Mouse (Mus musculus) forebrain, embryonic 16.5 days (tissue): ENCODE measurements around the gene Bach2. TPM values are rescaled to one million over a fixed set of nuclear protein-coding genes. Genes with fewer than 3 reads are reported as not detected.

Experiments used
- ATAC-seq: fragments of 200-750 bp; cut with Nextera tagmentation; 2 replicates; pipeline ENCODE4 v1.8.0; 2017; ENCODE audit warnings: mild to moderate bottlenecking, moderate library complexity
- H3K27ac ChIP-seq: fragments of 300-500 bp; sonication (generic); 2 replicates; pipeline ENCODE4 v1.5.1; 2014; ENCODE audit warnings: low read length, control low read depth
- H3K27me3 ChIP-seq: fragments of 300-500 bp; sonication (generic); replicated peaks from 2 replicates; pipeline ENCODE4 v1.6.1; 2014; ENCODE audit warnings: low read length; ENCODE audit not compliant: control insufficient read depth, insufficient read depth
- H3K36me3 ChIP-seq: fragments of 300-500 bp; sonication (generic); 2 replicates; pipeline ENCODE4 v1.6.1; 2014; ENCODE audit not compliant: control insufficient read depth, insufficient read depth
- H3K4me1 ChIP-seq: fragments of 300-500 bp; sonication (generic); replicated peaks from 2 replicates; pipeline ENCODE4 v1.6.1; 2014; ENCODE audit warnings: low read length; ENCODE audit not compliant: control insufficient read depth, insufficient read depth
- H3K4me2 ChIP-seq: fragments of 300-500 bp; sonication (generic); 2 replicates; pipeline ENCODE4 v1.6.1; 2014; ENCODE audit warnings: mild to moderate bottlenecking, low read length, control low read depth
- H3K4me3 ChIP-seq: fragments of 300-500 bp; sonication (generic); replicated peaks from 2 replicates; pipeline ENCODE4 v1.5.1; 2014; ENCODE audit warnings: mild to moderate bottlenecking, low read length, control low read depth
- H3K9ac ChIP-seq: fragments of 300-500 bp; sonication (generic); replicated peaks from 2 replicates; pipeline ENCODE4 v1.6.1; 2014; ENCODE audit warnings: low read depth, low read length, control low read depth
- H3K9me3 ChIP-seq: fragments of 300-500 bp; sonication (generic); 2 replicates; pipeline ENCODE4 v1.6.1; 2016; ENCODE audit warnings: low read length; ENCODE audit not compliant: control insufficient read depth
- WGBS: fragments of 180-500 bp; shearing (Covaris S2); extraction: QIAGEN DNeasy Blood & Tissue Kit; methylation state at CpG from one replicate; pipeline ENCODE4 v1.1.7; 2014; 5-methylcytosine and 5-hydroxymethylcytosine counted together
- polyA plus RNA-seq: library from polyadenylated mRNA; unstranded; fragments of >200 nt; fragmentation: Nextera tagmentation; extraction: Ambion mirVana; gene quantifications from 2 replicates; pipeline ENCODE4 v1.2.1, GENCODE M21; 2015

Bach2 gene
- polyA plus RNA-seq, 1 experiment from 2014 or later: 33.3 TPM

DNA sequence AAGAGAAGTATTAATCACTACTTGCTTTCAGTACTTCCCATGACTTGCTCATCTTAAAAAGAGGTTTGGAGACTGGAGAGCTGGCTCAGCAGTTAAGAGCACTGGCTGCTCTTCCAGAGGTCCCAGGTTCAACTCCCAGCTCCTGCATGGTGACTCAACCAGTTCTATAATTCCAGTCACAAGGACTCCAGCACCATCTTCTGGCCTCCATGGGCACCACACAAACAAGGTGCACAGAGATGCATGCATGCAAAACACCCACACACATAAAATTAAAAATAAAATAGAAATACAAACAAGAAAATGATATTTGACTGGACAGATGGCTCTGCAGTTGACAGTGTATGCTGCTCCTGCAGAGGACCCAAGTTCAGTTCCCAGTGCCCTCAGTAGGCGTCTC is 336.0 kb downstream of the Bach2 start:
- H3K27me3 ChIP-seq: no peaks in the 10 kb centered on the region
- no peak overlapping the region for H3K9ac ChIP-seq
- 88% methylated on average over 1 of the region's 1 CpGs for WGBS
- H3K4me3 ChIP-seq: no peak overlapping the region
- ATAC-seq: no peak
- no peak overlapping the region for H3K27ac ChIP-seq
- peaks cover 16% of the 10 kb centered on the region for H3K4me1 ChIP-seq
- no peaks in the 10 kb centered on the region for H3K36me3 ChIP-seq
- no peaks in the 10 kb centered on the region for H3K9me3 ChIP-seq
- no peak overlapping the region for H3K4me2 ChIP-seq

DNA sequence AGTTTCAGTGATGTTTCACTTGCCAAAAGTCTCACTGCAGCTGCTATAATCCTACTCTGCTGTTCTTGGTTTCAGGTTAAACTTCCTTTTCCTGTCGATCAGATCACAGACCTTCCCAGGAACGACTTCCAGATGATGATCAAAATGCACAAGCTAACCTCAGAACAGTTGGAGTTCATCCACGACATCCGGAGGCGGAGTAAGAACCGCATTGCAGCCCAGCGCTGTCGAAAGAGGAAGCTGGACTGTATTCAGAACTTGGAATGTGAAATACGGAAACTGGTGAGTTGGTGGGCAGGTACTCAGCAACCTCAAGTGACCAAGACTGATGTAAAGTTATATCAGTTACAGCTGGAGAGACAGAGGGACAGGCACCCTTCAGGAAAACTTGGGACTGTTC is 336.6 kb downstream of the Bach2 start:
- Histone ChIP-seq H3K4me3 (no peak overlapping the region), H3K4me1 (peaks cover 10% of the 10 kb centered on the region), H3K9ac (no peak overlapping the region), H3K4me2 (no peak overlapping the region), H3K36me3 (0 out of 2 replicates have a peak, but pooled peaks cover 2% of the 10 kb centered on the region), H3K27me3 (no peaks in the 10 kb centered on the region), H3K9me3 (no peaks in the 10 kb centered on the region), H3K27ac (no peak overlapping the region)
- no peak for ATAC-seq
- 86% methylated on average over 9 of the region's 9 CpGs for WGBS

DNA sequence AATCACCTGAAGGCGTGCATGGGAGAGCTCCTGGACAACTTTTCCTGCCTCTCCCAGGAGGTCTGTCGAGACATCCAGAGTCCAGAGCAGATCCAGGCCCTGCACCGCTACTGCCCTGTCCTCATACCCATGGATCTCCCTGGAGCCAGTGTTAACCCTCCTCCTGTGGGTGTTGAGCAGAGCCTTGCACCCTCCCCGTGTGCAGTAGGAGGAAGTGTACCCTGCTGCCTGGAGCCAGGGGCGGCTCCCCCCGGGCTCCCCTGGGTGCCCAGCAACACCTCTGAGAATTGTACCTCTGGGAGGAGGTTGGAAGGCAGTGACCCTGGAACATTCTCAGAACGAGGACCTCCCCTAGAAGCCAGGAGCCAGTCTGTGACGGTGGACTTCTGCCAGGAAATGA is 341.2 kb downstream of the Bach2 start:
- H3K4me1 ChIP-seq: peaks cover 3% of the 10 kb centered on the region; the same call in 1 of the 2 replicates
- 87% methylated on average over 8 of the region's 8 CpGs for WGBS
- no peaks in the 10 kb centered on the region for H3K27me3 ChIP-seq
- no peak overlapping the region for H3K4me2 ChIP-seq
- no peak overlapping the region for H3K9ac ChIP-seq
- no peak overlapping the region for H3K27ac ChIP-seq
- 0 out of 2 replicates have a peak, but pooled peaks cover 2% of the 10 kb centered on the region for H3K36me3 ChIP-seq
- no peak for ATAC-seq
- no peaks in the 10 kb centered on the region for H3K9me3 ChIP-seq
- H3K4me3 ChIP-seq: no peak overlapping the region

DNA sequence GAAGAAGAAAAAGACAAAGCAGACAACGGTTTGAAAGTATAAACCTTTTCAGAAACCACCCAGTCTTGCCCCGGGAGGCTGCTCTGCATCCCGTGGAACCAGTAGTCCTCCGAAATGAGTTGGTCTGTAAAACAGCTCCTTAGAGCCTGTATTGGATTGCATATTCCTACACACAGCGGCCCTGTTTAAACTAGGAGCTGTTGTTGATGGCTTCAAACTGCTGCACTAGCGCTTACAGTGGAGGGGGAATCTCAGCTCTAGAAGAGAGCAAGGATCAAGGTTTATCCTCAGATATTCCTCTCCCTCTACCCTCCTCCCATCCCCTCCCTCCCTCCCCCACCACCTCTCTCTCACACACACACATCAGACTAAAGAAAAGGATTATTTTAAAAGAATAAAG is 345.6 kb downstream of the Bach2 start:
- no peak for ATAC-seq
- Histone ChIP-seq H3K9me3 (no peaks in the 10 kb centered on the region), H3K9ac (no peak overlapping the region), H3K4me2 (no peak overlapping the region), H3K36me3 (0 out of 2 replicates have a peak, but pooled peaks cover 2% of the 10 kb centered on the region), H3K4me3 (no peak overlapping the region), H3K27me3 (no peaks in the 10 kb centered on the region), H3K4me1 (peaks cover 3% of the 10 kb centered on the region; the same call in 1 of the 2 replicates), H3K27ac (no peak overlapping the region)
- whole genome bisulfite sequencing: 58% methylated on average over 6 of the region's 6 CpGs

GRCm38 (mm10) chr4:32586596-32586995 is 348.0 kb downstream of the Bach2 start:
- no peak for ATAC-seq
- 12% methylated on average over 9 of the region's 9 CpGs for WGBS
- no peak overlapping the region for H3K9ac ChIP-seq
- no peaks in the 10 kb centered on the region for H3K4me1 ChIP-seq
- H3K4me2 ChIP-seq: no peak overlapping the region
- no peak overlapping the region for H3K4me3 ChIP-seq
- no peaks in the 10 kb centered on the region for H3K36me3 ChIP-seq
- no peaks in the 10 kb centered on the region for H3K9me3 ChIP-seq
- no peaks in the 10 kb centered on the region for H3K27me3 ChIP-seq
- no peak overlapping the region for H3K27ac ChIP-seq

GRCm38 (mm10) chr4:32587543-32587942 is 348.9 kb downstream of the Bach2 start:
- 90% methylated on average over 5 of the region's 5 CpGs for WGBS
- Histone ChIP-seq H3K4me1 (no peaks in the 10 kb centered on the region), H3K27me3 (no peaks in the 10 kb centered on the region), H3K4me2 (no peak overlapping the region), H3K9ac (no peak overlapping the region), H3K9me3 (no peaks in the 10 kb centered on the region), H3K27ac (no peak overlapping the region), H3K36me3 (no peaks in the 10 kb centered on the region), H3K4me3 (no peak overlapping the region)
- ATAC-seq: no peak

DNA sequence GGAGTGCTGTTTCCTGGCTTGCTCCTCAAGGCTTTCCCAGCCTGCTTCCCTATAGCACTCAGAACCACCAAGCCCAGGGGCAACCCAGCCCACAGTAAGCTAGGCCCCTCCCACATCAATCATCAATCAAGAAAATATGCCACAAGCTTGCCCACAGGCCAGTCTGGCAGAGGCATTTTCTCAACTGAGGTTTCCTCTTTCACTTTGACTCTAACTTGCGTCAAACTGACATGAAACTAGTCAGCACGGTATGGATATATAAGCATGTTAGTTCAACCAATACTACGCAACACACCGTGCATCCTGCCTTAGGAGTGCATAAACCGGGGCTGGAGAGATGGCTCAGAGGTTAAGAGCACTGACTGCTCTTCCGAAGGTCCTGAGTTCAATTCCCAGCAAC is 349.6 kb downstream of the Bach2 start:
- Histone ChIP-seq H3K36me3 (no peaks in the 10 kb centered on the region), H3K27ac (no peak overlapping the region), H3K4me1 (no peaks in the 10 kb centered on the region), H3K9me3 (no peaks in the 10 kb centered on the region), H3K4me2 (no peak overlapping the region), H3K4me3 (no peak overlapping the region), H3K9ac (no peak overlapping the region), H3K27me3 (no peaks in the 10 kb centered on the region)
- 93% methylated on average over 6 of the region's 6 CpGs for WGBS
- ATAC-seq: no peak

DNA sequence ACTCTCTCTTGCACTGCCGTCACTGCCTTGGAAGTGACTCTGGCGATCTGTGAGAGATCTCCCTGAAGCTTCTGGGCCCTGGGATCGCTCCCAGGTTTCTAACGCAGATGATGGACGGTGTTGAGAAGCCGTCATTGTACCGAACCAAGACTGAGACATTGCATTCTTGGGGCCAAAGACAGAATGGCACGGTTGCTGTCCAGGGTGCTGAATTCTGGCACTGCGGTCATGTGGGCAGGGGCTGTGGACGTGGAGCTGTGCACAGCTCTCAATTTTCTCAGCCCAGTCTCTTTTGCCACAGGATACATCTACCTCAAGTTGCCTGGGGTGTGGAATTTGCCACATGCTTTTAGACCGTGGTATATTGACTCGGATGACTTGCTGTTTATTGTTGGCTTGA is 362.5 kb downstream of the Bach2 start:
- Histone ChIP-seq H3K9ac (no peak overlapping the region), H3K4me1 (no peaks in the 10 kb centered on the region), H3K4me3 (no peak overlapping the region), H3K27me3 (no peaks in the 10 kb centered on the region), H3K4me2 (no peak overlapping the region), H3K9me3 (no peaks in the 10 kb centered on the region), H3K36me3 (no peaks in the 10 kb centered on the region), H3K27ac (no peak overlapping the region)
- 26% methylated on average over 12 of the region's 12 CpGs for WGBS
- no peak for ATAC-seq

- no peak within 1 kb of the TSS for H3K27ac ChIP-seq
Measured at GRCm38 (mm10) chr4:32602660-32603059, 364.1 kb downstream of the Bach2 start, which contains the start of gene Gja10. TSS of gene Gja10 (minus strand) at chr4:32602760.

More at GRCm38 (mm10) chr4:32602660-32603059, 364.1 kb downstream of the Bach2 start, which contains the start of gene Gja10:
- ATAC-seq: no peak
- H3K4me3 ChIP-seq: no peak within 1 kb of the TSS
- H3K9ac ChIP-seq: no peak within 1 kb of the TSS
- H3K27me3 ChIP-seq: no peaks in the 10 kb centered on the region
- no peaks in the 10 kb centered on the region for H3K36me3 ChIP-seq
- WGBS: 73% methylated on average over 3 of the region's 3 CpGs
- H3K4me1 ChIP-seq: no peaks in the 10 kb centered on the region
- H3K9me3 ChIP-seq: no peaks in the 10 kb centered on the region
- H3K4me2 ChIP-seq: no peak within 1 kb of the TSS
